Mouse (Mus musculus) inflammation-experienced regulatory T-cells, adult 6 months (primary cell): ENCODE measurements around the gene Cdc14b. TPM values are rescaled to one million over a fixed set of nuclear protein-coding genes. Genes with fewer than 3 reads are reported as not detected.
A peak's percentile ranks its signal among the peaks of the same experiment; 100 is the strongest.

Experiments used
- ATAC-seq: one replicate; pipeline ENCODE4 v1.8.0; 2017
- polyA plus RNA-seq, 3 experiments: library from polyadenylated mRNA; unstranded; fragments of 100-300 nt; shearing (Covaris generic); gene quantifications; one replicate each; pipeline ENCODE4 v1.2.1; 2017

The Cdc14b gene
- 10 to 100 TPM in 1 of 3 experiments, 1 to 10 TPM in 2; 6.5 to 14.2 (median 9.1) TPM for polyA plus RNA-seq

GRCm38 (mm10) chr13:64274879-64275753, at the start of gene Cdc14b:
TSS of gene Cdc14b (minus strand) at chr13:64275290.
- peak; percentile 66 for ATAC-seq

DNA sequence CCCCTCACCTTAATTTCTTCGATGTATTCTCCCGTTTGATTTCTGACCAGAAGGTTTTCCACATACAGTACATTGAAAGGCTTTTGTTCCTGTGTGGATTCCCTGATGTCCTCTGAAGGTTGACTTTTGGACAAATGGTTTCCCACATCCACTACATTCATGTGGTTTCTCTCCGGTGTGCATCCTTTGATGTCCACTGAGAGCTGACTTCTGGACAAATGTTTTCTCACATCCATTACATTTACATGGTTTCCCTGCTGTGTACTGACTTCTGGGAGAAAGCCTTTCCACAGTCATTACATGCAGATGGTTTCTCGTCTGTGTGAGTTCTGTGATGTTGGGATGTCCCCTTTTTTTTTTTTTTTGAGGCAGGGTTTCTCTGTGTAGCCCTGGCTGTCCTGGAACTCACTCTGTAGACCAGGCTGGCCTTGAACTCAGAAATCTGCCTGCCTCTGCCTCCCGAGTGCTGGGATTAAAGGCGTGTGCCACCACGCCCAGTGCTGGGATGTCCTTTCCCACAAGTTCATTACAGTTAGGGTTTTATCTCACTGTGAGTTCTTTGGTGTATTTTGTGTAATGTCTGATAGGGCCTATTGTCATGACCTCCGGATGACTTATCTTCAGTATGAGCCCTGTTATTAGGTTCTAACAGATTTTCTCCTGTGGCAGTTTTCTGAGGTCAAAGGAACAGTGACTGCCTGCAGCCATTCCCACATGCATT, 47.6 kb upstream of the Cdc14b start:
- ATAC-seq = no peak

- no peak for ATAC-seq
These were observed 45.2 kb upstream of the Cdc14b start for GRCm38 (mm10) chr13:64320334-64320733.

DNA sequence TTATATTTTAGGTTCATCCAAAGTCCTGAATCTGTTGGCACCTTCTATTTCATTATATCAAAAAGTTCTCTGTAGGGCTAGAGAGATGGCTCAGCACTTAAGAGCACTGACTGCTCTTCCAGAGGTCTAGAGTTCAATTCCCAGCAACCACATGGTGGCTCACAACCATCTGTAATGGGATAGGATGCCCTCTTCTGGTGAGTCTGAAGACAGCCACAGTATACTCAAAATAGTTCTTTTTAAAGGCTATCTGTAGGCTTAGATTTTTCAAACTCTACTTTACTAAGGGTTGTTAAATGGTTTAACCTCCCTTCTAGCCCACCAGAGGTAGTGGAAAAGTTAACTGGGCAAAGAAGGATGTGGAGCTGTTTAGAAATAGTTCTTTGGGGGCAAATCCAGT, 44.7 kb upstream of the Cdc14b start:
- no peak for ATAC-seq

GRCm38 (mm10) chr13:64318355-64318754, 43.3 kb upstream of the Cdc14b start:
- ATAC-seq = no peak

DNA sequence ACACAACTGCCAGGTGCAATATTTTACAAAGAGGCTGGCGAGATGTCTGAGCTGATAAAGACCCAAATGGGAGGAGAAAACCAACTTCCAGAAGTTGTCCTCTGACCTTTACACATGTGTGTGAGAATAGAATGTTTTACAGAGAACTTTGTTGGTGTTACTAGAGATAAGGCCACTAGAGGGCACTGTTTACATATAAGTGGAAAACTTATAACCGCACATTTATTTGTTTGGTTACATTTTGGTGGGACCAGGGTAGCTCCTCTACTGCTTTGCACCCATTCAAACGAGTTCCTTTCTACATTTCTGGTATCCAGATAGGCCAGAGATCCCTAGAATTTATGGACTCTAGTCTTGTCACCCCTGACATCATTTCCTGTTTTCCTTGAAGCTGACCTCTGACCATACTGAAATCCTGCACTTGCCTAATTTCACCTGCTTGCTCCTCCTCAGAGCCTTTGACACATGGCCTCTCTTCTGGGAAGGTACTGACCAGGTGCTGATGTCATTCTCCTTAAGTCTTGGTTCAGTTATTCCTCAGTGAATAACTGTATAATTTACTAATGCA, 40.5 kb upstream of the Cdc14b start:
- peak; percentile 57 for ATAC-seq

DNA sequence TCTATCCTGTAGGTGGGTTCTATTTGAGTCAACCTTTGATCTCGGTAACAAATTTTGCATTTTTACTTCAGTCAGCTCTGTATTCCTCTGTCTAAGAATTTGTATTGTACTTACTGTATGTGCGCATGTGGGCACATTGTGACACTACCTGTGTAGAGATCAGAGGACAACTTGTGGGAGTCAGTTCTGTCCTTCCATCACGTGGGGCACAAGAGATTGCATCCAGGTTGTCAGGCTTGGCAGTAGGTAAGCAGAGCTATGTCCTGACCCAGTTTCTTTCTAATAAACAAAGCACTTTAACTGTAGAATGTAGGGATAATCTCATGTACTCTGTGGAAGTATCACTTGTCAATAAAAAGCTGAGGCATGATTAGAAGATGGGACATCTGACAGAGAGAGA, 39.0 kb upstream of the Cdc14b start:
- no peak for ATAC-seq

GRCm38 (mm10) chr13:64312916-64313289, 37.8 kb upstream of the Cdc14b start:
- peak; percentile 31 for ATAC-seq

DNA sequence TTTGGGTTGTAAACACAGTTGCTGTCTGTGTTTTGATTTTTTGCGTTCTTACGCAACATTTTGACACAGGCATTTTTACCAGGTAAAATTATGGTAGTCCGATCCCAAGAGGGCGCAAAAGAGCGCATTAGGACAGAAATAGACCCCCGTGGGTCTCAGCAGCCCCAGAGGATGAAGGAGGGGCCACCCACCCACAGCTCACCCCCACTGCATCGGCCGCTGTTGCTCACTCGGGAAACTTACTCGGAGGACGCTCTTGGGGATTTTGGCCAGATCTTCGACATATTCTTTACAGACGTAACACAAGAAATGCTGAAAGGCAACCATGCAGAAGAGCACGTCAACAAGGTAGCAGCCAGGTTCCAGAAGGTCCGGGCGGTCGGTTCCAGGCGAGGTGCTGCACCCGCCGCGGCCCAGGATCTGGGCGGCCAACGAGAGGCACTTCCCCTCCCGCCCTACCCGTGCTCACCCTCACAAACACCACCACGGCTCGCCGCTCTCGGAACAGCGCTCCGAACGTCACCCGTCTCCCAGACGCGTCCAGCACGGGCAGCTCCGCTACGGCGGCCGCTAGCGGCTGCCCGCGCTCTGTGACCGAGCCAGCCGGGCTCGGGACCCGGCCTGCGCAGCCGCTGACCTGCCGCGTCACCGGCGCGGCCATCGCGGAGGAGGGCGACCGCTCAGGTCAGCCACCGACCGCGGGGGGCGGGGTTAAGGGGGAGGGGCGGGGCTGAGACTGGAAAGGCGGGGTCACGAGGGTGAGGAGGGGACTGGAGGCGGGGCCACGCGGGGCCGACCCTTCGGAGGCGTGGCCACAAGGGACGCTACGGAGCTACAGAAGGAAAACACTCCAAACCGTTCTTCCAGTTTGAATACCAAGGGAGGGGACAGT, 37.2 kb upstream of the Cdc14b start, which contains the start of gene Aaed1:
TSS of gene Aaed1 (minus strand) at position 687 of the 892 bp plus-strand sequence.
- ATAC-seq = peak; percentile 80

DNA sequence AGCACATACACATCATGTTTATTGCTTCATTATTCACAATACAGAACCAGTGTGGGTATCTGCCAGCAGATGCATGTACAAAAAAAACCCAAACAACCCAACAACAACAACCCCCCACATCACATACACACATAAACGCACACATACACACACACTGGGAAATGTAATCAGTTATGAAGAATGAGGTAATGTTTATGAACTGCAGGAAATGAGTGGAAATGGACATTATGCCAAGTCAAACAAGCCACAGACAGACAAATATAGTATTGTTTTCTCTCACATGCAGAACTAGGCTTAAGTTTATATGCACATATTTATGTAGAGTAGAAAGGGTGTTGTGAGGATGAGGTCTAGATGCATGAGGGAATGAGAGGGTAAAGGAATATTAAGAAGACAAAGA, 36.2 kb upstream of the Cdc14b start:
- no peak for ATAC-seq

- no peak for ATAC-seq
These were observed 35.5 kb upstream of the Cdc14b start for GRCm38 (mm10) chr13:64310585-64310984.

- no peak for ATAC-seq
These were observed 34.8 kb upstream of the Cdc14b start for GRCm38 (mm10) chr13:64309842-64310241.

DNA sequence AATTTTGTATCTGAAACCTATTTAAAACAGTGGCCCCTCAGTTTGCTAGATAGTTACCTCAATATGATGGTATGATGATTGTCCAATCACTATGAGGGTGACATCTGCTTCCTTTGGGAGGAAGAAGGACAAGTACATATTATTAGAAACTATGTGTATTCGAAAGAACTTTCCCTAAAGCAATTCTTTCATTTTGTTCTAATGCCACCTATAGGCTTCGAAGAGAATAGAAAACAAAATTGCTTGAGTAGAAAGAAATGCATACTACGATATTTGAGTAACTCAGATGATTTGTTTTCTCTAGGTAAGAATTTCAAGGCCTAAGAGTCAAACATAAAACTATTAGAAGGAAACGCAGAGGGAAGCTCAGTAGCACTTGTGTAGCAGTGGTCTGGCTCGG, 33.9 kb upstream of the Cdc14b start:
- no peak for ATAC-seq

DNA sequence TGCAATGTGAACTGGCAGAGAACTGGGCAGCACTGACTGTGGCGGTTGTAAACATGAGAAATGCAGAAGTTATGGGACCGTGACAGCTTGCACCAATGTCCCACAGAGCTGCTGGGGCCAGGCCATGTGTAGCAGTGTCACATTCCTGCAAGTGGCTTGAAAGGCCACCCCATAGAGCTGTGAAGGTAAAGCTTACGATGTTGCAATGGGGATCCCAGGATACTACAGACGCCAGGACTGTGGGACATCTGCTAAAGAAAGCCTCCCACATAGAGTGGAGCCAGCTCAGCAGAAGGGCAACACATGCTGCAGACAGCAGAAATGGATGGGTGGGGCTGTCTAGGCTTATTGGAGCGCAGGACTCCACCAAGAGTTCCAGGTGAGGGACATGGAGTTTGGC, 32.4 kb upstream of the Cdc14b start:
- ATAC-seq = no peak

- peak; percentile 83 for ATAC-seq
These were observed 31.0 kb upstream of the Cdc14b start for GRCm38 (mm10) chr13:64306078-64306477.

GRCm38 (mm10) chr13:64299069-64299468, 24.0 kb upstream of the Cdc14b start:
- ATAC-seq = no peak

- ATAC-seq = no peak
These were observed 11.7 kb upstream of the Cdc14b start for GRCm38 (mm10) chr13:64286791-64287190.

DNA sequence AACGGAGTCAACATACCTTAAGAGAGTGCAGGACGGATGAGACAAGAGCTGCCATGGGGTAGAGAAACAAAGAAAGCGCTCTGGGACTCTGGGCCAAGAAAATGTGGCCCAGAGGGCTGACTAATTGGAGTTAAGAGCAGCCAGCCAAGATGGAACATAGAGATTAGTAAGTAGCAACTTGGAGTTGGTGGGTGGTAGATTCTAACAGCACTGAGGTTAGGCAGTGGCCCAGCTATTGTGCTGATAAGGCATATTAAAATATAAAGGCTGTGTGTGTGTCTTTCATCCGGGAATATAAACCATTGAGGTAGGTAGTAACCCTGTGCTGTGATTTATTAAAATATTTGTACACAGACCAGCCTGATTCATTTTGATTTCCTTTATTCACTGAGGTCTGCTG, 11.2 kb upstream of the Cdc14b start:
- no peak for ATAC-seq

DNA sequence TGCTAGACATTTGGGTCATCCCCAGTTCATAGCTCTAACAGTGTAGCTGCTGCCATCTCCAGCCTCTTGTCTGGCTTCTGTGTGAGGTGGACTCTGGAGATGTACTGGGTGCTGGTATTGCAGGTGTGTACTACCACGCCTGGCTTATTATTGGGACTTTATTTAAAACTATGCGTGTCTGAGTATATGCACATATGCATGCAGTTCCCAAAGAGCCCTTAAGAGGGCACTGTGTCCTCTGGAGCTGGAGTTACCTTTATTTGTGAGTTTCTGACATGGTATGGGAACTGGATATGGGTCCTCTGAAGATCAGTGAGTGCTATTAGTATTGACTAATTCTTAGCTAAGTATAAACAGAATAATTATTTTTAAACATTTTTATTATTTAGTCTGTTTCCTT, 9.6 kb upstream of the Cdc14b start:
- ATAC-seq = no peak

- ATAC-seq = no peak
These were observed 5.8 kb upstream of the Cdc14b start for GRCm38 (mm10) chr13:64280940-64281339.

GRCm38 (mm10) chr13:64275754-64276127, 651 bp upstream of the Cdc14b start:
- no peak for ATAC-seq
